In the genomic region with DNA sequence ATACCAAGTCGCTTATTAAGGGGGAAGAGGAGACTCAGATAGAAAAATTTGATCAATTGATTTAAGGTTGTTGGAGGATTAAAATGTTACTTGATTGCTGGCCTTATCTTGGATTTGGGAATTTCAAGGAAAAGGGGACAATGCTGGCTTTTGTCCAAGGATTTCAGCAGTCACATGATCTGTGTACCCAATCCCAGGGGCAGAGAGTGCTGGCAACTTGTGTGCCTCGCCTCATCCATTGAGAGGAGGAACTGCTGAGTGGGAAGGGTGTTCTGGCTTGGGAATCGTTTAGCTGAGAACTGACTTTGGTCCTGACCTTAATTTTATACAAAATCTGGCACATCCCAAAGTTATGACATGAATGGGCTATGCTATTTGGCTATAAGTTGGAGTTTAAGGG, we compare ENCODE assay signal across 9 mouse cellular contexts.
DNase-seq lines count a peak whose midpoint lies in the region; ATAC-seq lines count a peak whose summit lies in the region.
"Had no signal": no experiment of that assay in that cellular context is flagged by ENCODE, and none has a peak within 500 bp of the region (broad histone marks: within the 10 kb centered on the region; RNA-seq: fewer than 3 reads in every experiment).

No protein-coding gene starts in this region.

- H3K4me3 ChIP-seq in embryonic facial prominence, embryonic 14.5 days (ENCODE audit: low read depth, low read length), result no peak overlapping the region
- no peak overlapping the region for H3K4me3 ChIP-seq in embryonic facial prominence, embryonic 10.5 days
- no peak overlapping the region for H3K4me3 ChIP-seq in kidney, embryonic 16.5 days (ENCODE audit: low read length)
- H3K4me3 ChIP-seq: left cerebral cortex, adult 2 months had no signal

- no peaks in the 10 kb centered on the region for H3K36me3 ChIP-seq in embryonic facial prominence, embryonic 14.5 days (ENCODE audit: control insufficient read depth, insufficient read depth, low read length)
- no peaks in the 10 kb centered on the region; the same call in 1 of the 2 replicates for H3K36me3 ChIP-seq in embryonic facial prominence, embryonic 10.5 days (replicated peaks)
- H3K36me3 ChIP-seq in kidney, embryonic 16.5 days (ENCODE audit: insufficient read depth, low read length), result no peaks in the 10 kb centered on the region

- H3K4me1 ChIP-seq in embryonic facial prominence, embryonic 14.5 days (ENCODE audit: control insufficient read depth, insufficient read depth, low read length), result peaks cover 38% of the 10 kb centered on the region
- H3K4me1 ChIP-seq in embryonic facial prominence, embryonic 10.5 days, result peaks cover 33% of the 10 kb centered on the region
- peaks cover 65% of the 10 kb centered on the region for H3K4me1 ChIP-seq in kidney, embryonic 16.5 days (ENCODE audit: insufficient read depth, low read length)

- ATAC-seq in embryonic facial prominence, embryonic 14.5 days (ENCODE audit: low read depth), result no peak
- ATAC-seq in kidney, embryonic 16.5 days (ENCODE audit: low FRiP score, low TSS enrichment), result no peak

- intact Hi-C loops in left cerebral cortex, postnatal 36 days (cut with DNase I), result no loop called here

- H3K9ac ChIP-seq in embryonic facial prominence, embryonic 14.5 days (ENCODE audit: low read depth, low read length), result no peak overlapping the region
- H3K9ac ChIP-seq in kidney, embryonic 16.5 days (replicated peaks; ENCODE audit: low read length), result no peak overlapping the region

- 0 out of 2 replicates have a peak overlapping the region, but pooled peaks have one; percentile 13 for H3K27ac ChIP-seq in embryonic facial prominence, embryonic 14.5 days (replicated peaks; ENCODE audit: low read depth, low read length)
- no peak overlapping the region for H3K27ac ChIP-seq in embryonic facial prominence, embryonic 10.5 days (replicated peaks)
- peak overlapping the region; percentile 10; the same call in 1 of the 2 replicates for H3K27ac ChIP-seq in kidney, embryonic 16.5 days (ENCODE audit: low read length)
- H3K27ac ChIP-seq: left cerebral cortex, adult 2 months had no signal

- DNase-seq in embryonic facial prominence, embryonic 14.5 days (ENCODE audit: low spot score), result peak; percentile 66
- no peak for DNase-seq in embryonic facial prominence, embryonic 10.5 days (ENCODE audit: low spot score)
- DNase-seq in kidney, adult 9 months, result no peak
- DNase-seq in testis, postnatal 14 days (ENCODE audit: low spot score), result peak; percentile 45
- no peak for DNase-seq in testis, postnatal 10 days (ENCODE audit: low spot score)
- DNase-seq in left cerebral cortex, postnatal 36 days (ENCODE audit: low spot score in 2 of 2), result no peak
- no peak for DNase-seq in frontal cortex, postnatal 25 days (ENCODE audit: low spot score in 2 of 2)

- no peaks in the 10 kb centered on the region for H3K9me3 ChIP-seq in embryonic facial prominence, embryonic 14.5 days (ENCODE audit: control insufficient read depth, low read length)
- H3K9me3 ChIP-seq in embryonic facial prominence, embryonic 10.5 days, result no peaks in the 10 kb centered on the region
- H3K9me3 ChIP-seq in kidney, embryonic 16.5 days (ENCODE audit: low read length), result no peaks in the 10 kb centered on the region

- no peak overlapping the region for H3K4me2 ChIP-seq in embryonic facial prominence, embryonic 14.5 days (ENCODE audit: low read depth, low read length)
- H3K4me2 ChIP-seq in kidney, embryonic 16.5 days (replicated peaks; ENCODE audit: low read depth, low read length), result no peak overlapping the region

- WGBS in embryonic facial prominence, embryonic 14.5 days, result 42% methylated on average over 3 of the region's 3 CpGs
- WGBS in embryonic facial prominence, embryonic 10.5 days, result 53% methylated on average over 3 of the region's 3 CpGs
- 58% methylated on average over 3 of the region's 3 CpGs for WGBS in kidney, embryonic 16.5 days

- no peaks in the 10 kb centered on the region for H3K27me3 ChIP-seq in embryonic facial prominence, embryonic 14.5 days (replicated peaks; ENCODE audit: control insufficient read depth, insufficient read depth, low read length)
- H3K27me3 ChIP-seq in embryonic facial prominence, embryonic 10.5 days (replicated peaks; ENCODE audit: low read depth, poor library complexity, severe bottlenecking), result no peaks in the 10 kb centered on the region
- H3K27me3 ChIP-seq in kidney, embryonic 16.5 days (ENCODE audit: insufficient read depth, low read length), result no peaks in the 10 kb centered on the region

Comparison
In these comparisons a context has a peak if more than half of its experiments do, and no peak if none do; other contexts are left out.
1. DNase-seq: peak in embryonic facial prominence, embryonic 14.5 days (single experiment) and testis, postnatal 14 days (single experiment); none in embryonic facial prominence, embryonic 10.5 days (single experiment), kidney, adult 9 months (single experiment), testis, postnatal 10 days (single experiment), left cerebral cortex, postnatal 36 days (0 of 2) and frontal cortex, postnatal 25 days (0 of 2).